Mouse (Mus musculus): Measurements from ENCODE around the gene Nt5e. TPM values are rescaled to one million over a fixed set of nuclear protein-coding genes. Genes with fewer than 3 reads are reported as not detected.
"Not testable (repeated sequence)": the region's sequence is repeated elsewhere in the genome, so short reads cannot be mapped to it uniquely, and the experiment has no call there.

Gene Nt5e
- polyA plus RNA-seq (2015; fragmentation: Nextera tagmentation; extraction: Ambion mirVana): 4.0 and 4.4 TPM in 2 replicates

GRCm38 (mm10) chr9:88326930-88327901, at the start of gene Nt5e:
Gene Nt5e (plus strand): TSS chr9:88327197.
- H3K9me3 ChIP-seq: peaks cover 7% of the 10 kb centered on the region; the same call in 1 of the 2 replicates
- H3K27me3 ChIP-seq (replicated peaks): peaks cover 22% of the 10 kb centered on the region
- peak within 1 kb of the TSS; percentile 62 for H3K27ac ChIP-seq (replicated peaks)
- peak within 1 kb of the TSS; percentile 87 for H3K4me2 ChIP-seq
- ATAC-seq (ENCODE audit: extremely low read depth, insufficient number of reproducible peaks, low FRiP score, low TSS enrichment): peak; percentile 81
- H3K4me1 ChIP-seq: peaks cover 10% of the 10 kb centered on the region
- H3K4me3 ChIP-seq: peak within 1 kb of the TSS; percentile 67
- H3K36me3 ChIP-seq: no peaks in the 10 kb centered on the region
- peak within 1 kb of the TSS; percentile 82 for H3K9ac ChIP-seq
- under 1% methylated on average over 65 of the region's 66 CpGs for WGBS

- H3K4me1 ChIP-seq: peaks cover 46% of the 10 kb centered on the region
- no peak for ATAC-seq (ENCODE audit: extremely low read depth, insufficient number of reproducible peaks, low FRiP score, low TSS enrichment)
- peak overlapping the region; percentile 80 for H3K27ac ChIP-seq (replicated peaks)
- H3K4me2 ChIP-seq: no peak overlapping the region
- no peak overlapping the region for H3K4me3 ChIP-seq
- H3K9me3 ChIP-seq: no peaks in the 10 kb centered on the region
- no peak overlapping the region for H3K9ac ChIP-seq
- 62% methylated on average over 4 of the region's 4 CpGs for WGBS
- no peaks in the 10 kb centered on the region for H3K36me3 ChIP-seq
- H3K27me3 ChIP-seq (replicated peaks): no peaks in the 10 kb centered on the region
These were observed 49.4 kb upstream of the Nt5e start for GRCm38 (mm10) chr9:88277588-88277987.

- Histone ChIP-seq H3K4me2 (no peak overlapping the region), H3K36me3 (no peaks in the 10 kb centered on the region), H3K27ac (replicated peaks) (no peak overlapping the region), H3K4me3 (no peak overlapping the region), H3K9me3 (no peaks in the 10 kb centered on the region), H3K27me3 (replicated peaks) (no peaks in the 10 kb centered on the region), H3K4me1 (peaks cover 33% of the 10 kb centered on the region), H3K9ac (no peak overlapping the region)
- ATAC-seq (ENCODE audit: extremely low read depth, insufficient number of reproducible peaks, low FRiP score, low TSS enrichment): no peak
- 41% methylated on average over 2 of the region's 2 CpGs for WGBS
These were observed 47.3 kb upstream of the Nt5e start for GRCm38 (mm10) chr9:88279728-88280127.

- no peak overlapping the region for H3K4me2 ChIP-seq
- no peak overlapping the region for H3K9ac ChIP-seq
- no peaks in the 10 kb centered on the region for H3K4me1 ChIP-seq
- WGBS: 82% methylated on average over 7 of the region's 7 CpGs
- ATAC-seq (ENCODE audit: extremely low read depth, insufficient number of reproducible peaks, low FRiP score, low TSS enrichment): no peak
- no peaks in the 10 kb centered on the region for H3K9me3 ChIP-seq
- no peak overlapping the region for H3K27ac ChIP-seq (replicated peaks)
- no peak overlapping the region for H3K4me3 ChIP-seq
- H3K27me3 ChIP-seq (replicated peaks): no peaks in the 10 kb centered on the region
- H3K36me3 ChIP-seq: no peaks in the 10 kb centered on the region
These were observed 37.3 kb upstream of the Nt5e start for GRCm38 (mm10) chr9:88289568-88290168.

GRCm38 (mm10) chr9:88292836-88293370, 34.1 kb upstream of the Nt5e start:
- Histone ChIP-seq H3K4me3 (no peak overlapping the region), H3K4me2 (no peak overlapping the region), H3K27ac (replicated peaks) (no peak overlapping the region), H3K36me3 (no peaks in the 10 kb centered on the region), H3K27me3 (replicated peaks) (no peaks in the 10 kb centered on the region), H3K4me1 (peaks cover 4% of the 10 kb centered on the region; the same call in 1 of the 2 replicates), H3K9ac (no peak overlapping the region), H3K9me3 (no peaks in the 10 kb centered on the region)
- ATAC-seq (ENCODE audit: extremely low read depth, insufficient number of reproducible peaks, low FRiP score, low TSS enrichment): no peak
- 72% methylated on average over 2 of the region's 2 CpGs for WGBS

GRCm38 (mm10) chr9:88295798-88296197, 31.2 kb upstream of the Nt5e start:
- Histone ChIP-seq H3K4me1 (peaks cover 4% of the 10 kb centered on the region; the same call in 1 of the 2 replicates), H3K27me3 (replicated peaks) (no peaks in the 10 kb centered on the region), H3K36me3 (no peaks in the 10 kb centered on the region), H3K27ac (replicated peaks) (no peak overlapping the region), H3K9ac (no peak overlapping the region), H3K4me2 (no peak overlapping the region), H3K4me3 (no peak overlapping the region), H3K9me3 (no peaks in the 10 kb centered on the region)
- 56% methylated on average over 4 of the region's 4 CpGs for WGBS
- no peak for ATAC-seq (ENCODE audit: extremely low read depth, insufficient number of reproducible peaks, low FRiP score, low TSS enrichment)

GRCm38 (mm10) chr9:88296321-88296720, 30.7 kb upstream of the Nt5e start:
- no peak overlapping the region for H3K4me2 ChIP-seq
- H3K4me3 ChIP-seq: no peak overlapping the region
- no peaks in the 10 kb centered on the region for H3K27me3 ChIP-seq (replicated peaks)
- no peaks in the 10 kb centered on the region for H3K36me3 ChIP-seq
- no peak overlapping the region for H3K27ac ChIP-seq (replicated peaks)
- H3K9ac ChIP-seq: no peak overlapping the region
- H3K9me3 ChIP-seq: no peaks in the 10 kb centered on the region
- 56% methylated on average over 5 of the region's 5 CpGs for WGBS
- peaks cover 4% of the 10 kb centered on the region; the same call in 1 of the 2 replicates for H3K4me1 ChIP-seq
- ATAC-seq (ENCODE audit: extremely low read depth, insufficient number of reproducible peaks, low FRiP score, low TSS enrichment): no peak; the same call in 1 of the 2 replicates

GRCm38 (mm10) chr9:88297244-88297643, 29.8 kb upstream of the Nt5e start:
- H3K27me3 ChIP-seq (replicated peaks); H3K9ac ChIP-seq; H3K4me1 ChIP-seq; H3K4me2 ChIP-seq; H3K27ac ChIP-seq (replicated peaks); H3K4me3 ChIP-seq; H3K36me3 ChIP-seq; H3K9me3 ChIP-seq; ATAC-seq (ENCODE audit: extremely low read depth, insufficient number of reproducible peaks, low FRiP score, low TSS enrichment): not testable (repeated sequence)
- WGBS: 70% methylated on average over 3 of the region's 3 CpGs

GRCm38 (mm10) chr9:88297871-88298658, 28.9 kb upstream of the Nt5e start:
- Histone ChIP-seq H3K9ac (no peak overlapping the region), H3K4me3 (no peak overlapping the region), H3K36me3 (no peaks in the 10 kb centered on the region), H3K4me2 (no peak overlapping the region), H3K9me3 (no peaks in the 10 kb centered on the region), H3K27me3 (replicated peaks) (no peaks in the 10 kb centered on the region), H3K4me1 (peaks cover 4% of the 10 kb centered on the region; the same call in 1 of the 2 replicates), H3K27ac (replicated peaks) (no peak overlapping the region)
- no peak for ATAC-seq (ENCODE audit: extremely low read depth, insufficient number of reproducible peaks, low FRiP score, low TSS enrichment)
- 70% methylated on average over 8 of the region's 8 CpGs for WGBS

GRCm38 (mm10) chr9:88307019-88307618, 19.9 kb upstream of the Nt5e start:
- ATAC-seq (ENCODE audit: extremely low read depth, insufficient number of reproducible peaks, low FRiP score, low TSS enrichment): no peak
- Histone ChIP-seq H3K9ac (no peak overlapping the region), H3K27me3 (replicated peaks) (no peaks in the 10 kb centered on the region), H3K36me3 (no peaks in the 10 kb centered on the region), H3K4me2 (no peak overlapping the region), H3K4me1 (no peaks in the 10 kb centered on the region), H3K27ac (replicated peaks) (no peak overlapping the region), H3K4me3 (no peak overlapping the region), H3K9me3 (no peaks in the 10 kb centered on the region)
- 67% methylated on average over 2 of the region's 2 CpGs for WGBS

Measured in heart, embryonic 13.5 days (tissue).